Mouse (Mus musculus) forebrain, embryonic 10.5 days (tissue): Measurements from ENCODE around the gene Clec1a. TPM values are rescaled to one million over a fixed set of nuclear protein-coding genes. Genes with fewer than 3 reads are reported as not detected.
"Not testable (repeated sequence)": the region's sequence is repeated elsewhere in the genome, so short reads cannot be mapped to it uniquely, and the experiment has no call there.

Experiments used
- DNase-seq: peaks from one replicate; pipeline ENCODE4 v3.0.0-alpha.2; 2017; ENCODE audit warnings: low spot score; ENCODE audit errors: extremely low spot score
- H3K27ac ChIP-seq: fragments of 300-500 bp; sonication (generic); 2 replicates; pipeline ENCODE4 v1.5.1; 2016; ENCODE audit warnings: mild to moderate bottlenecking
- H3K27me3 ChIP-seq: fragments of 300-500 bp; sonication (generic); 2 replicates; pipeline ENCODE4 v1.6.1; 2016; ENCODE audit warnings: mild to moderate bottlenecking; ENCODE audit not compliant: poor library complexity, severe bottlenecking
- H3K36me3 ChIP-seq: fragments of 300-500 bp; sonication (generic); replicated peaks from 2 replicates; pipeline ENCODE4 v1.6.1; 2016; ENCODE audit warnings: mild to moderate bottlenecking, moderate library complexity
- H3K4me1 ChIP-seq: fragments of 300-500 bp; sonication (generic); 2 replicates; pipeline ENCODE4 v1.6.1; 2016
- H3K4me3 ChIP-seq: fragments of 300-500 bp; sonication (generic); 2 replicates; pipeline ENCODE4 v1.5.1; 2016; ENCODE audit warnings: mild to moderate bottlenecking, moderate library complexity
- H3K9me3 ChIP-seq: fragments of 300-500 bp; sonication (generic); 2 replicates; pipeline ENCODE4 v1.6.1; 2016; ENCODE audit warnings: mild to moderate bottlenecking, moderate library complexity
- whole genome bisulfite sequencing: fragments of 180-500 bp; shearing (Covaris S2); methylation state at CpG from one replicate; pipeline ENCODE4 v1.1.7; 2016; 5-methylcytosine and 5-hydroxymethylcytosine counted together
- polyA plus RNA-seq: library from polyadenylated mRNA; unstranded; fragments of >200 nt; fragmentation: Nextera tagmentation; extraction: Ambion mirVana; gene quantifications from 2 replicates; pipeline ENCODE4 v1.2.1, GENCODE M21; 2016

Clec1a gene
- polyA plus RNA-seq, result 0.36 and 0.66 TPM in 2 replicates

DNA sequence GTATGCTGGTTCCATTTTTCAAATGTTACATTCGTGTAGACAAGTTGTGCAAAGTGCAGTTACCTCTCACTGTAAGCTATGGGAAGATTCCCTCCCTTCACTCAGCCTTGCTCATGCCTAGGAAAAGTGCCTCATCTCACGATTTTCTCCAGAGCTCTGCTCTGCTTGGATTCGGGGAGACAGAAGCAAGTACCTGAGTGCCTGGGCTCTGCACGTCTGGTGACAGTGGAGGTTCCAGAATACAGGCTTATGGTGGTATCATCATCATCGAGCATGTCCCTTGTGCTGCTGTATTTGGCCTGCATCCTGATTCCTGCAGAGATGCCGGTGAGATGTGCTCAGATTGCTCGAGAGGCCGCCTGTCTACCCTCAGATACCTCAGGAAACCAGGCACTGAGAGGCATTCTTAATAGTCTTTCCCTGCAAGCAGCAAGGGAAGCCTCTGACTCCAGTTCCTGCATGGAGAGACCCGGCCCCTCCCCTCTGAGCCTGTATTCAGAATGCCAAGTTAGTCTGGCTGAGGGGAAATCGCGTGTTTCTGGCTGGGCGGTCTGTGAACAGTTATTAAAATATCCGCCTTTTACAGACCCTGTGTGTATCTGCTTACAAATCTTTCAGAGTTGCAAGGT is at the start of gene Clec1a:
Clec1a (minus strand) TSS at position 590 of the 629 bp plus-strand sequence.
- Histone ChIP-seq H3K27ac (no peak within 1 kb of the TSS), H3K4me1 (no peaks in the 10 kb centered on the region), H3K36me3 (no peaks in the 10 kb centered on the region), H3K27me3 (no peaks in the 10 kb centered on the region), H3K9me3 (no peaks in the 10 kb centered on the region), H3K4me3 (no peak within 1 kb of the TSS)
- DNase-seq, result no peak
- 72% methylated on average over 13 of the region's 13 CpGs for WGBS

- H3K4me3 ChIP-seq, DNase-seq, H3K27ac ChIP-seq, H3K27me3 ChIP-seq, H3K36me3 ChIP-seq, H3K4me1 ChIP-seq: not testable (repeated sequence)
- 93% methylated on average over 1 of the region's 1 CpGs for WGBS
- peaks cover 12% of the 10 kb centered on the region for H3K9me3 ChIP-seq
Observed at GRCm38 (mm10) chr6:129499516-129499915, 47.7 kb upstream of the Clec1a start.

- no peak overlapping the region for H3K4me3 ChIP-seq
- H3K36me3 ChIP-seq, result no peaks in the 10 kb centered on the region
- no peaks in the 10 kb centered on the region for H3K4me1 ChIP-seq
- H3K27ac ChIP-seq, result no peak overlapping the region
- H3K27me3 ChIP-seq, result no peaks in the 10 kb centered on the region
- WGBS, result 94% methylated on average over 3 of the region's 3 CpGs
- peaks cover under 1% of the 10 kb centered on the region for H3K9me3 ChIP-seq
- DNase-seq, result no peak
Observed at GRCm38 (mm10) chr6:129497345-129498218, 45.8 kb upstream of the Clec1a start.

DNA sequence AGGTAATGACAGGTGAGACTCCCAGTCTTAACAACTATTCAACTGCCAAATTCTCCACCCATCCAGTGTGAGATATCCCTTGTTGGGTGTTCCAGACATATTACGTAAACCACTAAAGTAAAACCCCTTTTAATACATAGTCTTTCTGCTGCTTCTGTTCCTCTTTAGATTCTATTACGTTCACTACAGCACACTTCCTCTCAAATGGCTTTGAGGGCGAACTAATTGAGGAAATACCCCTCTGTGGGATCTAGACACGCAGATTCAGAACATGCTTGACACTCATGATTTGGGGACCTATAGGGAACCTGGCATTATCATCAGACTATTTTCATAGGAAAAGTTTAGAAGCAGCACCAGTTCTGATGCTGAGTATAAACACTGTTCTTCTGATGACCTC is 43.1 kb upstream of the Clec1a start:
- Histone ChIP-seq H3K27me3 (no peaks in the 10 kb centered on the region), H3K4me3 (no peak overlapping the region), H3K36me3 (no peaks in the 10 kb centered on the region), H3K4me1 (no peaks in the 10 kb centered on the region), H3K9me3 (no peaks in the 10 kb centered on the region), H3K27ac (no peak overlapping the region)
- 88% methylated on average over 4 of the region's 4 CpGs for WGBS
- no peak for DNase-seq

DNA sequence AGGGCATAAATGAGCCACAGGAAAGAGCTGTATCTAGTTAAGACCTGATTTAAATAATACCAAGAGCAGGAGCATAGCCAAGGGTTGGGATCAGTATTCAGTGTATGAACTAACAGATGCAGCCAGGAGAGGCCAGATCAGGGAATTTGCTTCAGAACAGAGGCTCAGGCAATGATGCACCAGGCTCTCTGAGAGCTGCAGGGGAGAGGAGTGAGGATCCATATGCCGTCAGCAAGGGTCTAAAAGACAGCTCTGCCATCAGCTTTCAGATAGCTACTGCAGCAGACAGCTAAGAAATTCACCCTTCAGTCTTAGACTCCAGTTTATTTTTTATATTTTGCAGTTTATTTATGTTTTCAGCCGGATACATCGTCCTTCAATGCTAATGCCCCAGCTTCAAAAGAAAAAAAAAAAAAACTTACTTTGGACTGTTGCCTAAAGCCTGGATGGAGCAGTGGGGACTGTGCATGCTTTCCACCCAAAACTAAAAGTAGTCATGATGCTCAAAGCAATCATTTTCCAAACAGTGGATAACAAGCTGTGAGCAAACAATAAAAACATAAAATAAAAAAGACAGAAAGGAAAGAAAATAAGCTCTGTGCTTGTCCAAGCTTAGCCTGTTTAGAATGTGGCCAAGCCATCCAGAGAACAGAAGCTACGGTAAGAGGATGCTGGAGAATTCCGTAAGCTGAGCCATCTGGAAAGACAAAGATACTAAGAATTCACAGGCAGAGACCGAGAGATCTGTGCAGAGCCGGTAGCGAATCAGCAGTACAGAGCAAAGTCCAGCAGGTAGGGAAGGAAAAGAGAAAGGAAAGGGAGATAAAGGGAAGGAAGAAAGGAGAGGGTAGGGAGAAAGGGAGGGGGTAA is 28.5 kb upstream of the Clec1a start:
- Histone ChIP-seq H3K27ac (no peak overlapping the region), H3K4me1 (no peaks in the 10 kb centered on the region), H3K27me3 (no peaks in the 10 kb centered on the region), H3K4me3 (no peak overlapping the region), H3K36me3 (no peaks in the 10 kb centered on the region), H3K9me3 (no peaks in the 10 kb centered on the region)
- no peak for DNase-seq
- 80% methylated on average over 8 of the region's 8 CpGs for WGBS

- Histone ChIP-seq H3K4me3 (no peak overlapping the region), H3K27ac (no peak overlapping the region), H3K36me3 (no peaks in the 10 kb centered on the region), H3K27me3 (no peaks in the 10 kb centered on the region), H3K4me1 (no peaks in the 10 kb centered on the region), H3K9me3 (no peaks in the 10 kb centered on the region)
- DNase-seq, result no peak
- 39% methylated on average over 13 of the region's 13 CpGs for WGBS
Observed at GRCm38 (mm10) chr6:129476404-129477126, 24.8 kb upstream of the Clec1a start.

DNA sequence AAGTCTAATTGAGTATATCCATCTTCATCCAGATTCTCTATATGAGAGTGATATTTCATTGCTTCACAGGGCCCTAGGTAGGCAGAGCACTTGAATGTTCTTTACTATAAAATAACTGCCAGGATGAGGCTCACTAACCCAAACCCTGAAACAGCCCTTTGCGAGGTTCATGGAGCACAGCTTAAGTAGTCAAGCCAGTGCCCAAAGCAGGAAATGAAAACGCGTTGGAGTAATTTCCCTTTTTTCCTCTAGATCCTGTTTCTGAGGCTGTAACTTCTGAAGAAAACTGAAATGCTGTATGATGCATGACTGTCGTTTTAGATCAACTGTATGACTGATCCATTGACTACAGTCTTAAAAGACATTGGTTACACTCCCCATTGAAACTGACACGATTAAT is 20.8 kb upstream of the Clec1a start:
- H3K4me3 ChIP-seq, result no peak overlapping the region
- 87% methylated on average over 5 of the region's 5 CpGs for WGBS
- DNase-seq, result no peak

GRCm38 (mm10) chr6:129471386-129471785 is 19.6 kb upstream of the Clec1a start:
- Histone ChIP-seq H3K36me3 (no peaks in the 10 kb centered on the region), H3K4me3 (no peak overlapping the region), H3K9me3 (no peaks in the 10 kb centered on the region), H3K27ac (no peak overlapping the region), H3K27me3 (no peaks in the 10 kb centered on the region), H3K4me1 (no peaks in the 10 kb centered on the region)
- 89% methylated on average over 6 of the region's 6 CpGs for WGBS
- no peak for DNase-seq

More for the DNA sequence above, 20.8 kb upstream of the Clec1a start:
- Histone ChIP-seq H3K27me3 (no peaks in the 10 kb centered on the region), H3K36me3 (no peaks in the 10 kb centered on the region), H3K27ac (no peak overlapping the region), H3K9me3 (no peaks in the 10 kb centered on the region), H3K4me1 (no peaks in the 10 kb centered on the region)

- H3K27me3 ChIP-seq, result no peaks in the 10 kb centered on the region
- H3K36me3 ChIP-seq, result no peaks in the 10 kb centered on the region
- no peaks in the 10 kb centered on the region for H3K4me1 ChIP-seq
- WGBS, result 82% methylated on average over 6 of the region's 6 CpGs
- no peak overlapping the region for H3K27ac ChIP-seq
- H3K9me3 ChIP-seq, result no peaks in the 10 kb centered on the region
- H3K4me3 ChIP-seq, result no peak overlapping the region
- DNase-seq, result no peak
Observed at GRCm38 (mm10) chr6:129449743-129450142, 2.1 kb downstream of the Clec1a start.

DNA sequence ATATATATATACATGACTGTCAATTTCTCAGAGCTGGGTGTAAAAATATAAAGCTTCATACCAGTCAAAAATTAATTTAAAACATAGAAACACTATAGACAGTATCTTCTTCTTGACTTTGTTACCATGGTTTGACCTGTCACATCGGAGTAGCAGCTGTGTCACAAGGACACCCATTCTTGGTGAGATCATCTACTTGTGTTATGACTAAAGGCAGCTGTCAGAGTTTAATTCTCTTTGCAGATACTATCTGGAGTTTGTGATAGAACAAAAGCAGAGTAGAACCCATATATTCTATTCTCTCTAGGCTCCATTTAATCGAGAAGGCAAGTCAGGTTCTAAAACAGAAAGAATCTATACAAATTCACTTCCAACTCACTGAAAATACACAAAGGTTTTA is 13.8 kb downstream of the Clec1a start:
- Histone ChIP-seq H3K27me3 (no peaks in the 10 kb centered on the region), H3K36me3 (no peaks in the 10 kb centered on the region), H3K4me1 (no peaks in the 10 kb centered on the region; the same call in 1 of the 2 replicates), H3K9me3 (no peaks in the 10 kb centered on the region), H3K27ac (no peak overlapping the region), H3K4me3 (no peak overlapping the region)
- WGBS, result 88% methylated on average over 2 of the region's 2 CpGs
- DNase-seq, result no peak

- H3K36me3 ChIP-seq, result no peaks in the 10 kb centered on the region
- H3K9me3 ChIP-seq, result no peaks in the 10 kb centered on the region
- 92% methylated on average over 3 of the region's 3 CpGs for WGBS
- H3K4me1 ChIP-seq, result no peaks in the 10 kb centered on the region; the same call in 1 of the 2 replicates
- DNase-seq, result no peak
- no peak overlapping the region for H3K4me3 ChIP-seq
- no peaks in the 10 kb centered on the region for H3K27me3 ChIP-seq
- no peak overlapping the region for H3K27ac ChIP-seq
Observed at GRCm38 (mm10) chr6:129436025-129436424, 15.8 kb downstream of the Clec1a start.

DNA sequence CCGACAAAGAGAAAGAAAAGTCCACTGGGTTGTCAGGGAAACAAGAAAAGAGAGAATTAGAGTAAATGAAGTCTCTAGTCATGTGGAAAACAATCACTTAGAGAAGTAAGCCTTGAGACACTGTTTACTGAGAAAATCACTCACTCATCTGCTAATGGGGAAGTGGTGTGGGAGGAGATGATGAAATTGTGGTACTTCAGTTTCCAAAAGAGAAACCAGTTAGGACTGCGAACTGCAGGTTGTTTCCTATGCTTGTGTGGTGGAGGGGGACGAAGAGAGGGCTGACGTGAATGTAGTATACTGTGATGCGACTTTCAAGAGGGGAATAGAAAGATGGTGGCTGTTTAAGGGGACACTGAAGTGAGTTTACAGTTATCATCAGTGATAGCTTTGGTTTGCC is 17.6 kb downstream of the Clec1a start:
- Histone ChIP-seq H3K27ac (no peak overlapping the region), H3K27me3 (no peaks in the 10 kb centered on the region), H3K9me3 (no peaks in the 10 kb centered on the region), H3K4me1 (no peaks in the 10 kb centered on the region; the same call in 1 of the 2 replicates), H3K4me3 (no peak overlapping the region), H3K36me3 (no peaks in the 10 kb centered on the region)
- 53% methylated on average over 5 of the region's 5 CpGs for WGBS
- no peak for DNase-seq
